Mouse (Mus musculus) retina, adult 2 months (tissue): ENCODE measurements around the gene Rhbdd2.

Source experiments
- DNase-seq: peaks from one replicate; pipeline ENCODE4 v3.0.0-alpha.2; 2012; ENCODE audit warnings: low read depth, low spot score

Rhbdd2 gene

DNA sequence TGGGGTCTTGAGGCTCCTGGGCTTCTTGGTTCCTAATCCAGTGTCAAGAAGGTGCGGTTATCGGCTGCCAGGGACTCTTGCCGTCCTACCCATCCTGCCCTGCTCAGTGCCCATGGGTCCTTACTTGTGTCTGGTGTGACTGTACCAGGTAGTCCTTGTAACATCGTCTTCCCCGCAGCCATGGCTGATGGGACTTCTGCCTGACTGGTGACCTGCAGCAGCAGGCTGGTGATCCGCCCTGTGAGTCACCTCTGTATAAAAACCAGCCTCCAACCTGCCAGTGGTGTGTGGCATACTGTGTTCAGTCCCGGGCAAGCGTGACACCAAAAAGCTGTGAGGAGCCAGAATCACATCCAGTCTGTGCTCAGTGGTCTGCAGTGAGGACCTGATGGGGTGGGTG, 11.5 kb downstream of the Rhbdd2 start:
- no peak for DNase-seq

GRCm38 (mm10) chr5:135645330-135645729, 12.9 kb downstream of the Rhbdd2 start:
- no peak for DNase-seq

- no peak for DNase-seq
These were observed 13.6 kb downstream of the Rhbdd2 start for GRCm38 (mm10) chr5:135646038-135646437.

- no peak for DNase-seq
These were observed 16.3 kb downstream of the Rhbdd2 start for GRCm38 (mm10) chr5:135648461-135649308.

GRCm38 (mm10) chr5:135649309-135649633, 16.9 kb downstream of the Rhbdd2 start:
- no peak for DNase-seq

- no peak for DNase-seq
These were observed 19.1 kb downstream of the Rhbdd2 start for GRCm38 (mm10) chr5:135651536-135651935.

DNA sequence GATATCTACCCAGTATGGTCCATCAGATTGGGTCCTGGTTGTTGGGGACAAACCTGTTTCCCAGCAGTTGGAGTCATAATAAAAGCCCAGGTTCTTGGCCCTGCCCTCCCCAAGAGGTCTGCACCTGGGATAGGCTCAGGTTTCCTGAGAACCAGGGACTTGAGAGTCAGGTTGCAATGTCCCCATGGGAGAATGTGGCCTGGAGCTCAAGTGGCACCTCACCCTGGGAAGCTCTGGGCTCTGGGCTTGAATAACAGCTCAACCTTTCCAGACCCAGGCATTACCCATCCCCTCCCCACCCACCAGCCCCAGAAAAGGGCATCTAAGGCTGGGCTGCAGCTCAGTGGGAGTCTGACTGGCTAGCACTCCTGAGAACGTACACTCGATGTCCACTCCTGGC, 20.8 kb downstream of the Rhbdd2 start:
- no peak for DNase-seq

DNA sequence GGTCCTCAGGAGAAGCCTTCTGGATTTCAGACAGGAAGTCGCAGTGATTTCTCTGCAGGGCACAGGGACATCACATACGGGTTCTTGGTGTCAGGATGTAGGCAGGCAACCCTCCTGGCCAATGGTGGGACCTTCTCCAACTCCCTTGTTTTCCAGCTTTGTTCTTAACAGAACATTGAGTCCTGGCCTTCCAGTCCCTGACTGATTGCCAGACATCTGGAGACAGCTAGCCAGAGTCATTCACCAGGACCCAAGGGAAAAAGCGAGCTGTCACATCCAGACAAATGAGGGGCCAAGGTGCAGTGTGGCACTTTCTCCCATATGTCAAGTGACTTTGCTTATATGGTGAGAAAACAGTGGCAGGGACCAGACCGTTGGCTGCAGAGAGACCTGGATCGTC, 23.6 kb downstream of the Rhbdd2 start:
- no peak for DNase-seq

GRCm38 (mm10) chr5:135657128-135657527, 24.7 kb downstream of the Rhbdd2 start:
- DNase-seq: no peak

- no peak for DNase-seq
These were observed 25.4 kb downstream of the Rhbdd2 start for GRCm38 (mm10) chr5:135657703-135658373.

DNA sequence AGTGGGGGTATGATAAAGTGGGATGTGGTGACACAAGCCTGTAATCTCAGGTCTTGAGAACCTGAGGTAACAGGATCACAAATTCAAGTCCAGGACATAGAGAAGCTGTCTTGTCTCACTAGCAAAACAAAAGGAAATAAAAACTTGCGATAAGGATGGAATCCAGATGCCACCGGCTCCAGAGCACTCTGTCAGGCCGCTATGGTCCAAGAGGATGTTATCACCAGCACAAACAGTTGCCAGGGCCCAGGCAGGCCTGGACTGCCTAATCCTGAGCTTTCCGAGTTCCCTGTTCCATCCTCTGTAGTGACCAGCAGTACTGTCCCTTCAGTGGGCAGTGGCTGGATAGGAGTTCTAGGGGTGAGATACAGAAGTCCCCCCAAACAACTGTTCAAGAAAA, 27.5 kb downstream of the Rhbdd2 start:
- DNase-seq: no peak

GRCm38 (mm10) chr5:135660535-135660934, 28.1 kb downstream of the Rhbdd2 start:
- DNase-seq: no peak

DNA sequence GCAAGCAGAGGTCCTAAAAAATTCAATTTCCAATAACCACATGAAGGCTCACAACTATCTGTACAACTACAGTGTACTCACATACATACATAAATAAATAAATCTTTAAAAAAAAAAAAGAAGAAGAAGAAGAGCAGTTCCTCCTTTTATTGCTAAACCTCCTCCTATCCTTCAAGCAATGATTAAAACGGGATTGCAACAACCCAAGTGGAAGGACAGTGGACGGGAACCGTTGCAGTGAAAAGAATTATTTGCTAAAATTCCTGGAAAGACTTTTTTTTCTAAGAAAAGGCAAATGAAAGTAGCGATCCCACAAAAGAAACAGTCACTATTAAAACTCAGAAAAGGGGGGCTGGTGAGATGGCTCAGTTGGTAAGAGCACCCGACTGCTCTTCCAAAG, 34.5 kb downstream of the Rhbdd2 start:
- no peak for DNase-seq

GRCm38 (mm10) chr5:135668071-135668470, 35.7 kb downstream of the Rhbdd2 start:
- DNase-seq: no peak

DNA sequence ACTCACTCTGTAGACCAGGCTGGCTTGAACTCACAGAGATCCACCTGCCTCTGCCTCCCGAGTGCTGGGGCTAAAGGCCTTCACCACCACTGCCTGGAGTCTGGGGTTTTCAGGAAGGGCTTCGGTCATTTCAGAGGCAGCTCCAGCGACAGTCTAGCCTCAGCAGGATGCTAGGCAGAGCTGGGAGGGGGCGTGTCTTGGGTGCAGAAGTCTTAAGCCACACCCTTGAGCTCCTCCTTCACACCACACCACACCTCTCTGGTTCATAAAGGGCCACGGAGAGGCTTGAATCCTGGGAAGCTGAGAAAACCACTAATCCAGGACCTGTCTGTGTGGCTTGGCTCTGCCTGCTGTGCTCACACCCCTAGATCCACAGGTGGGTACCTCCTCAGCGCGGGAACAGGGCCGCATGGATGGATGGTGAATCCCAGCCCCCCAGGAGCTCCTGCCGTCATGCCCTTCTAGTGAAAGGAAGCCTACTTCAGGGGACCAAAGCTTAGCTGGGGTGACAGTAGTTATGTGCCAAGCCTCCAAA, 37.4 kb downstream of the Rhbdd2 start, which contains the start of gene Por:
Gene Por, plus strand, starts transcription at position 293 of the 535 bp plus-strand sequence.
- DNase-seq: no peak

GRCm38 (mm10) chr5:135670881-135671280, 38.5 kb downstream of the Rhbdd2 start:
- no peak for DNase-seq

- no peak for DNase-seq
These were observed 40.1 kb downstream of the Rhbdd2 start for GRCm38 (mm10) chr5:135672509-135672908.

DNA sequence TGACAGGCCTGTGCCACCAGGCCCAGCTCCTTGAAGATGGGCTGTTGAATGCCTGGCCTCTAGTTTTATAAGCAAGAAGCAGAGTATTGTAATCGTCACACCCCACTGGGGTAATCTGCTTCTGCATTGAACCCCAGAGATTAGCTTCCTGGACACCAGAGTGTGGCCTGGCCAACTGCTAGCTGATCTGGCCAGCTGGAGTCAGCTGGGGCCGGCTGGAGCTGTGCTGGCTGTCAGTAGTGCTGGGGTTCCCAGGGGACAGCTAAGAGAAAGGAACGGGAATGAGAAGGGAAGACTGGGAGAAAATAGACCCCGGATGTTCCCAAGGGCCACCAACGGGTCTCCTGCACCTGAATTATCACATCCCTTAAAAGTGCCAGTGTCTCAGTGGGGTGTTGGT, 40.6 kb downstream of the Rhbdd2 start:
- DNase-seq: no peak

- no peak for DNase-seq
These were observed 41.9 kb downstream of the Rhbdd2 start for GRCm38 (mm10) chr5:135674349-135674775.

DNA sequence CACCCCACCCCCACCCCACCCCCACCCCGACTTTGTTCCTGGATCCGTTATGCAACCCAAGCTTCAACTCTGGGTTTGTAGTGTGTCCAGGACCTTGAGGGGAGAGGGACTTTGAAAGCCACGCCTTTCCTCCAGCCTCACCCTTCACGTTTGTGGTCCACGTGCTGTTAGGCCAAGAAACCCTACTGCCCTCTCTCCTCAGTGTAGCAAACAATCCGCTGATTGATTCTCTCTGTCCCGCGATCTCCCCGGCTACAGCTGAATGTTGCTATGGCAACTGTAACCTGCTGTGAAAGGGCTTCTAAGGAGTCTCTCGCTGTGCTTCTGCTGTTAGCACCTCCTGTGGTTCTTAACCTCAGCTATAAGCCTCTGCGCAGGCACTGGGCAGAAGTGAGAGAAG, 42.4 kb downstream of the Rhbdd2 start:
- no peak for DNase-seq

DNA sequence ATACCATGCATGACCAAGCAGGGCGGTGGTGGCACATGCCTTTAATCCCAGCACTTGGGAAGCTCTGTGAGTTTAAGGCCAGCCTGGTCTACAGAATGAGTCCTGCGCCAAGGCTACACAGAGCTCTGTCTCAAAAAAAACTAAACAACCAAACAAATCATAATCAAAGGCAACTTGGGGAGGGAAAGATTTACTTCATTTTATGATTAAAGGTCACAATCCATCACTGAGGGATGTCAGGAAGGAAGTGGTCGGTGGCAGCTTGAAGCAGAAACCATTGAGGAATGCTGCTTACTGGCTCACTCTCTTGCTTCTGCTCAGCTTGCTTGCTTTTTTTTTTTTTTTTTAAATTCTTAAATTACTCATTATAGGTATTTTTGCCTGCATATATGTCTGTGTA, 44.3 kb downstream of the Rhbdd2 start:
- DNase-seq: no peak

DNA sequence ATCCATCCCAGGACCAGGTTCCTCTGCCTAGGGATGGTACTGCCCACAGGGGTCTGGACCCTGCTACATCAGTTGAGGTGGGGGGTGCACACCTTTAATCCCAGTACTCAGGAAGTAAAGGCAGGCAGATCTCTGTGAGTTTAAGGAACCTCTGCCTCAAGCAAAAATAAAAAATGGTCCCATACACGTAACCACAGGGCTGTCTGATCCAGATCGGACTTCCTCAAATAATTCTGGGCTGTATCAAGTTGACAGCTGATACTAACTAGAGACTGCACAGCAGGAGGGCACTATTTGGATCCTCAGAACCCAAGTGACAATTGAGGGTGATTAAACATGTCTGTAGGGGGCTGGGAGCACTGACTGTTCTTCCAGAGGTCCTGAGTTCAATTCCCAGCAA, 44.8 kb downstream of the Rhbdd2 start:
- no peak for DNase-seq

GRCm38 (mm10) chr5:135678481-135678880, 46.1 kb downstream of the Rhbdd2 start:
- no peak for DNase-seq
